Mouse (Mus musculus) heart, adult 10 weeks (tissue): ENCODE measurements around the gene Tirap. TPM values are rescaled to one million over a fixed set of nuclear protein-coding genes. Genes with fewer than 3 reads are reported as not detected.

Source experiments
- polyA plus RNA-seq: library from polyadenylated mRNA; stranded (reverse); fragments of 350-450 nt; fragmentation: Illumina TruSeq; extraction: RNeasy Lipid Tissue Mini Kit (QIAGEN cat#74804); gene quantifications from one replicate; pipeline ENCODE4 v1.2.3, GENCODE M21; 2014; ENCODE audit warnings: low read depth, low replicate concordance

The Tirap gene
- polyA plus RNA-seq: 6.0 TPM

DNA sequence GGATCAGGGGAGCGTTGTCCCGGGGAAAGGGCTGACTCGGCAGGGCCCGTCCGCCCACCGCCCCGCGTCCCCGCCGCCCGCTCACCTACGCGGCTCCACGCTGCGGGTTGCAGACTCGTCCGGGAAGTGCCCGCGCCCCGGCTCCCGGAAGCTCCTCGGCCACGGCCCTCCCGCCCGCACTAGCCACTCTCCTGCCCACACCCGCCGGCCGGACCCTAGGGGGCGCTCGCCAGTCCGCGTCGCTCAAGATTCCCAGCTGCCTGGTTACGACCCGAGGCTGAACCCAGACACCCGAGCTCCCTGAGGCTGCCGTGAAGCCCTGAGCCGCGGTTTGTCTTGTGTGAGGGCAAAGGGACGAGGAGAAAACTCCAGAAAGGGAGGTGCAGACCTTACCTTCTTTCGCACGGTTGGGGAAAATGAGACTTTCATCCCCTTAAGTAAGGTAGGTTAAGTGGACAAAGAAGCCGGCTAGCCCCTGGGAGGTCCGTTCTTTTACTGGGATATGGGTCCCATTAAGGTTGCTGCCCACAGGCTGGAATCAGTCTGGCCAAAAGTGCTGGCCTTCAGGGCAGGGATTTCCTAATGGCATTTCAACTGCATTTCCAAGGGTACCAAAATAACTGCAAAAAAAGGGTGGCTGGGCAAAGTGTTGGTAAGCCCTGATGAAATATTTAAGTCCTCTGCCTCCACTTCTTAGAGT, at the start of gene Tirap, which contains the start of gene Srpr:
Gene Tirap (minus strand): TSS at position 520 of the 700 bp plus-strand sequence.
Gene Srpr (plus strand): TSS at position 404 of the 700 bp plus-strand sequence.

DNA sequence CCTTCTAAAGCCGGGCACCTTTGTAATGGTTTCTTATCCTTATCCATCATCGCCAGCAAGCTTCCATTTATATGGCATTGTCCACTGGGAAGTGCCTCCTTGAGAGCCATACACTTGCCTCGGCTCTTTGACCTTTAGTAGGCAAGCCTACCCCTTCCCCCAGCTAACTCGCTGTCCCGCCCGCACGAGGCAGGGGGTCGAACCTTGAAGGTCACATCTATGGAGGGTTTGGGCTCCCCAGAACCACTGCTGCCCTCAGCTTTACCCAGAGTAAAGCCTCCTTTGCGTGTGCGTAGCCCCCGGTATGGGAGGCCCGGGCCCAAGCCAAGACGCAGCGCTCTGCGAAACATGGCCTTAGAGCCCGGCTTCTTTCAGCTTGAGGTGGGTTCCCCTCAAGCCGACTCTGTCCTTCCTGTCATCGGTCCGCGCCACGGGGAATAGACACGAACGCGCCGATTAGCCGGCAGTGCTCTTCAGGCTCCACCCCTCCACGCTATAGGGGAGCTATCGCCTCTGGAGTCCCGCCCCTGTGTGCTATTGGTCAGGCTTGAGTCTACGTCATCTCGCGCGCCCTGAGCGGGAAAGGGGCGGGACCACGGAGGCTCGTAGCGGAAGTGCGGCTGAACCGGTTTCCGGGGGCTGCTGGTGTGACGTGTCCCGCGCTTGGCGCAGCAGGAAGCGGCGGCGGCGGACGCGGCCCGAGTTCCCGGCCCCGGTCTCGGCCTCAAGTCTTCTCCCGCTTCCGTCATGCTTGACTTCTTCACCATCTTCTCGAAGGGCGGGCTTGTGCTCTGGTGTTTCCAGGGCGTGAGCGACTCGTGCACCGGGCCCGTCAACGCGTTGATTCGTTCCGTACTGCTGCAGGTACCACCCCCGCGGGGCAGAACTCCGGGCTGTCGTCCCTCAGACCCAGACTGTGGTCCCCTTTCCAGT, 10.7 kb upstream of the Tirap start, which contains the start of gene Foxred1:
Gene Foxred1 (minus strand): TSS at position 514 of the 933 bp plus-strand sequence.

DNA sequence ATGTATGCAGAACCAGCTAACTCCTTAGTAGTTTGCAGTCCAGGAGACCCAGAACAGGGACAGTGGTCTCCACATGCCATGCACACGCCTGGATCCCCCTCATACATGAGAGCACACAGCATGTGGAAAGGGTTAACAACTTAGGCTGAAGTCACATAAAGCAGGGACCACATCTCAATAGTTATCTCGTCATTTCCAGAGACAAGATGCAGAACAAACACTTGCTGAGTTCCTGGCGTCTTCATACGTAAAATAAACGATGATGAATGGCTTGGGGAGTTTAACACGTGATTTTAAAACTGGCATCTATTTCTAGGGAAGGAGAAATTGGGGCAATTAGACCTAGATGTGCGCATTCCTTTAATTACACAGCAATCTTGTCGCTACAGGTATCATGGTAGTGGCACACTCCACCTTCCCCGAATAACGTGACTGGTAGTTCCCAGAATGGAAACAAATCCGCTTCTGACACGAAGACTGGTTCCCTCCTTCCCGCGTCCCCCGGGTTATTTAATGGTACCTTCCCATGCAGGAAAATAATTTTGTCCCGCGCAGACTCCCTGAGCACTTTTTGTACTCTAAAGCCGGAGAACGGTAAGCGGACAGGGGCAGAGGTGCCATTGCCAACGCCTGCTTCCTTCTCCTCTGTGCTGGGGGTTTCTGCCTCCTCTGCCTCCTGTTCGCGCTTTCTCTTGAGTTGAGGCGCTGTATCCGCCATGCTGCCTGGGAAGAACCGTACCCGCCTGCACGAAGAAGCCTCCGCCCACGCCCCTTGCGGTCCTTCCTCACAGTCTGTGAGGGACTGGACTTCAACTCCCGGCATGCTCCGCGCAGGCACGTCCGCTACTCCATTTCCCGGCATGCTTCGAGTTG, 24.6 kb downstream of the Tirap start, which contains the start of gene Dcps:
Gene Dcps (minus strand): TSS at position 811 of the 873 bp plus-strand sequence.

Other genes starting within 250 kb of the Tirap start
- gene St3gal4, start 81.0 kb downstream of the Tirap start, polyA plus RNA-seq: 29.1 TPM
- gene Dcps, start 24.2 kb downstream of the Tirap start, polyA plus RNA-seq: 18.0 TPM
- gene Srpr, start 116 bp downstream of the Tirap start, polyA plus RNA-seq: 91.0 TPM
- 89.3 TPM for gene Foxred1, start 10.8 kb upstream of the Tirap start, polyA plus RNA-seq
- 19.3 TPM for gene Fam118b, start 67.5 kb upstream of the Tirap start, polyA plus RNA-seq
- 18.8 TPM for gene Rpusd4, start 67.6 kb upstream of the Tirap start, polyA plus RNA-seq
- 7.3 TPM for gene Cdon, start 220.8 kb upstream of the Tirap start, polyA plus RNA-seq